Mouse (Mus musculus): ENCODE results near the gene Wdr70.

The Wdr70 gene

DNA sequence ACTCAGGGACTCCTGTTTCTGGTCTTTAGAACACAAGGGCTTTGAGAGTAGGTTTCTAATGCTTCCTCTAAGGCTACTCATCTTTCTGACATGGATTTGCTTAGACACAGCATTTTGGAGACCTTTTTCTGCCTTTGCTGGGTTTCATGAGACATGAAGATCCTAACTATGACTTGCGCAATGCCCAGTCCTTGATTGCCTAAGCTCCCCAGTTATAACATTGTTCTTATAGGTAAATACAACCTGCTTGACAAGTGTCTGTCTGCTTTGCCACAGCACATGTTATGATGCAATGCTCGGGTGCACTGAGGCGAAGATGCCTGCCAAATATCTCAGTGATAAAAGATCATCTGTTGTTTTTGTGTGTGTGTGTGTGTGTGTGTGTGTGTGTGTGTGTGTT, 233.7 kb downstream of the Wdr70 start:
- in situ Hi-C loops (cut with MboI), result no loop called here

DNA sequence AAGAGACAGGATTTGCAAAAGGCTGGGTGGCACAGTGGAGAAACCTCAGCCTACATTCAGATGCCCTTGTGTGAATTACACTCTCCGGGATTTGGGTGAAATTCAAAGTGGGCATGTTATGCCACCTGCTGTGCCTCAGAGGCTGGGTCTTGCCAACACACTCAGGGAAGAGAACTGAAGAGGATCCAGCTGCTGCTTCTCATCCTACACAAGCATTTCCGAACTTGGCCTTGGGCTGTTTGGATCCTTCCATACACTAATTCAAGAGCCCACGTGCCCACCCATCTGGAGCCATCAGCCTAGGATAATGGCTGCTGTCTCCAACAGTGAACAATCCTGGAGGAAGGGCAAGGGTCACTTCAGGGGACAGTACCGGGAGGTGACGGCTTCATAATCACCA, 235.7 kb downstream of the Wdr70 start:
- in situ Hi-C loops (cut with MboI), result no loop called here

DNA sequence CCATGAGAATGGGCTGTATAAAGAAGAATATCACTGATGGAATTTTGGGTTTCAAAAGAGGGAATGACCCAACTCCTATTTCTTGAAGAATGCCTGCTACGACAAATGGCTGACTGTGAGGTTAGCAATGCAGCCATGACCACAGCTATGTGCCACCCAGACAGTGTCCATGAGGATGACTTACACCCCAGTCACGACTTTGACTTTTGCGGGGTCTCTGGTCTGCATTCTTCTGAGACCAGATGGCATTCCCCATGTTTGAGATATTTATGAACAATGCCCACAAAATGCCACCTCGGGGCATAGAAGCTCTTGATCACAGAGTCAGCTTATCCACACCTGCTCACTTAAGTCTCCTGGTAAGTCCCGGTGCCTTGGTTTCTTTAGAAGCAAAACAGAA, 236.1 kb downstream of the Wdr70 start:
- in situ Hi-C loops (cut with MboI), result no loop called here

DNA sequence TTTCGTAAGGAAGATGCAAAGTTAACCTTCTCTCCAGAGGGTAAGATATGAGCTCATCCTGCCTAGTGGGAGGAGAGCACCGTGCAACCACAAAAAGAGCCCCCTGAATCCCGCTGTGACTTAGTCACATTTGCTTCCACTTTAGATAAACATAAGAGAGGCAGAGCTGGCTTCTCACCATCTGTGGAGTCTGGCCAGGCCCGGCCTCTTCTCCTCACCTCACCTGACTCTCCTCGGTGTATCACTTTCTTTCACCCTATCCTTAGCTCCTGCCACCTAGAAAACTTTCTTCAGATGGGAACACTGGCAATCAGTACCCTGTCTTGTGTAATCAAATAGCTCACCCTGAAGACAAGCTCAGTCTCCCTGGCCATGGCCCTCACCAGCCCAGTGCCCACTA, 240.2 kb downstream of the Wdr70 start:
- in situ Hi-C loops (cut with MboI), result no loop called here

DNA sequence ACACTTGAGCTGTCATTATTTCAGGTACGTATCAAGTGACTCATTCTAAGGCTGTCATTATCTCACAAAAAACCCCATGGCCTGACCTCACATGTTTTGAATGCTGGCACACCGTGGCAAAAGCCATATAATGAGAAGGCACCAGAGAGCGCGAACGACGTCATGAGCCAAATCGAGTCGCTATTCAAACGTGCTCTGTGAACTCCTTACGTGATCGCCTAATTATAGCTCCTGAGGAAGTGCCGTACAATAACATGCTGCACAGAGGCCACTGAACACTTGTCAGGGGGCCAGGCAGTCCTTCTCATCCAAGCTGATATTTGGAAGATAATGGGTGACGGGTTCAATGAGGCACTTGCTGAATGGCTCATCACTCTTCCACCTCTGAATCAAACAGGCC, 241.6 kb downstream of the Wdr70 start:
- in situ Hi-C loops (cut with MboI), result no loop called here

DNA sequence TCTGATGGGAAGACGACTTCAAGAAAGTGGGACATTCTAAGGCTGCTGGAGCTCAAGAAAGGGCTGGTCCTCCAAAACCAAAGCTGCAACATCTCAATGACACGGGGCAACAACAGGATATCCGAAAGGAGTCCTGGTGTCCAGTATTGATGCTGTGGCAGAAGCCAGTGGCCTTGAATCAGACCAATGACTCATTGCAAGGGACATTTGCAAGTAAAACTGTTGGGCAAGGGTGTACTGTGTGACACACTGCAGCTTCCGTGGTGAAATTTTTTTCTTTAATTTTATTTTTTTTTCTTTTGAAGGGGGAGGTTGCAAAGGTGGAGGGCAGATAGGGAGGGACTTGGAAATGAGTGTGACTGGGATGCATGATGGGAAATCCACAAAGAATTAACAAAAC, 256.6 kb downstream of the Wdr70 start:
- in situ Hi-C loops (cut with MboI), result no loop called here

DNA sequence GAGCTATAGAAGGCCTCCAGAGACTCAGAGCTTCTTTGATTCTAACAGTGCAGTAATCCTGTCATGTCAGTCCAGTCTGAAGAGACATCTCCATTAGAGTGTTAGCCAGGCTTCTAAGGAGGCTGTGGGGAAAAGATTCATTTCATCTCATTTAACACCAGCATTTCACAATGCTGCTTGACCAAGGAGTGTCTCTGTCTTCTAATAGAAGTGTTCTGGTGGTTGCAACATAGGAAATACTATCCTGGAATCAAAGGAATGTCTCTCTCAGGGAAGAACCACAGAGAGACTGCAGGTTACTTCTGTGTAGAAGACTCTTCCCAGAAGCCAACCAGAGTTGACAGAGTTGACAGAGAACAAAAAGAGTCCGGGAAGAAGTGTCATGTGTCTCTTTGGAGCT, 257.3 kb downstream of the Wdr70 start:
- in situ Hi-C loops (cut with MboI), result no loop called here

DNA sequence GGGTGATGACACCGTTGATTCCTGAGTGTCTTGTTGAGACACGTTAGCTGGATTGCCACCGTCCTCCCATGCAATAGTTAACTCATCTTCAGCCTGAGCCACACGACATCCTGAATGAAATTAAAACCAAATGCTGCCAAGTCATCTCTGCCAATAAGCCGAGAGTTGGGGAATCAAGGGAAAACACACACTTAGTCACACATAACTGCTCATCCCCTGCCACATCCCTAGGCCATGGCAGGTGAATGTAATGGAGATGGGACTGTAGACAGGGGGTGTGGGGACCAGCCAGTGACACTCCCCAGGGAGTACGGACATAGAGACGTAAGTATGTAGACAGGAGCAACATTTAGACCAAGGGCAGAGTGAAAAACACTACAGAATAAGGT, 260.1 kb downstream of the Wdr70 start:
- in situ Hi-C loops (cut with MboI), result no loop called here

DNA sequence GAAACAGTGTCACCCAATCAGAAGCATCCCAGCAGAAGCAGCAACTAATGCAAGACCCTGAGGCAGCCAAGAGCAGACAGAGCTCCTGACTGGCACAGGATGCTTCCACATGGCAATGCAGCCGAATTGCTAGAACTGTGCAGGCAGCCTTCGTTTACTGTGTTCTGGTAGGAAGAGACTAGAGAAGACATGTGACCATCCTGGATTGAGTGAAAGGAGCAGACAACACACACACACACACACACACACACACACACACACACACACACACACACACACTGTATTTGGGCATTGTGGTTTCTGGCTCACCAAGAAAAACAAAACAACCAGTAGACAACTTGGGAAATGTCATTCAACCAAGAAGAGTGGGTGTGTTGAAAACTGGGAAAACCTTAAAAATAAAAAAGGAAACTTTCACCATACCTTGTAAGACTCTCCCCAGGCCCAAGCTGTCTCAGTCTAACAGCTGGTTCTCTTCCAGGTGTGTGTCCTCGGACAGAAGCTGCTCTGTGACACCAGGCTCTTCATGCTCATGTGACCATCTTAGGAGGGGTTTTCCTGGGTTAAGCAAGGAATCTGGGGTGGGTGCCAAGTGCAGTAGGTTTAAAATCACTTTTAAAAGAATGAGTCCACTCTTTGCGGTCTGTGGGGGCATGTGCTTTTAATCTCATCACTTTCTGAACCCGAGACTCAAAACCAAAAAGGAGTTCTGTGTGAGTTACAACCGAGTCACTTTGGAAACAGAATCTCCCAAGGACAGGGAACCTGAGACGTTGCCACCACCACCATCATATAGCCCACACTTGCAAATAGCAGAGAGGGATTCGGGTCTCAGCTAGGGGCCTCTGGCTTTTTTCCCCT, 260.7 kb downstream of the Wdr70 start:
- in situ Hi-C loops (cut with MboI), result no loop called here

DNA sequence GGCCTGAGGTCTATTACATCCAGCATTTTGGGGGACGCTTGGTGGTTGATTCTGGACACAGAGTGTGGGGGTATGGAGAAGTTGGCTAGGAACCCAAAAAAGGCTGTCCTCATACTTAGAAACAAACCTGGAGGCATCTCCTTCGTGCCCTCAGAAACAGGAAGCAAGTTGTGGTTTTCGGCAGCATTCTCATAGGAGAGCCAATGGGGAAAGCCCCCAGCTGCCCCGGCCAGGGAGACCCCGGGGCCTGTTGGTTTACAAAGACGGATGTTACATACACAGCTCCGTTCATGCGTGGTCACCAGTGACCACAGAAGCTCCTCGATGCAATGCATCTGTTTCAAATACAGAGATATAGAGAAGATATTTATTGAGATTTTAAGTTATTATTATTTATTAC, 263.6 kb downstream of the Wdr70 start:
- in situ Hi-C loops (cut with MboI), result no loop called here

DNA sequence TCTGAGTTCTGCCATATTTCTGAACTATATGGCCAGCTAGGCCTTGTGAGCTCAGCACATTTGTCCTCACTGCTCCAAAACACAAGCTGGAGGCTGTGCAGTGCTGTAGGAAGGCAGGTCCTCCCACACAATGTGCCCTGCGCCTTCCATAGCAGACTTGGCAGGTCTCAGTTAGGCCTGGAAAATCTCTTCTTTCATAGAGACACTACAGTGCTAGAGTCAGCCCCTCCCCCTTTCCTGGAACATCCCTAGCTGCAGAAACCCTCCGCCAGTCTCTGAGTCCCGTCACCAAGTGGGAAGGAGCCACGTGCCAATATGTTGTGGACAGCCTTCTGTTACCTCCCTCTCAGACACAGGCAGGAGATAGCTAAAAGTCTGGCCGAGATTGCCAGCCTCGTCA, 273.5 kb downstream of the Wdr70 start:
- in situ Hi-C loops (cut with MboI), result no loop called here

DNA sequence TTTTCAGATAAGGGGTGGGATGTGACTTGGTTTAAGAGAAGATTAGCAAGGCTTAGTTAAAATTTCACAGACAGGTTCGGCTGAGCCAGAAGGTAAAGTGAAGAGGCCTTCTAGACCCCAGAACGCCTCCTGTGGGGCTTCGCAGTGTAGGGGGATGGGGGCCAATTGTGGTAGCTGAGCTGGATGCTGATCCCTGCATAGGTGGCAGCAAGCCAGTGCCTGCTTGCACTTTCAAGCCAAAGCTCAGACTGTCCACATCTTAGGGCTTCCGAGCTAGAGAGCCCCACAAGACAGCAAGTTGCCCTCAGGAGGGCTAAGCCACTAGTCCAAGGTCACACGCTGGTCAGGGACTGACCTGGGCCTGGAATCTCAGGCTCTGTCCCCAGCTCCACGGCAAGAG, 275.1 kb downstream of the Wdr70 start:
- in situ Hi-C loops (cut with MboI), result no loop called here
